Mouse (Mus musculus) forebrain, embryonic 14.5 days (tissue): Measurements from ENCODE around the gene Tmem109. TPM values are rescaled to one million over a fixed set of nuclear protein-coding genes. Genes with fewer than 3 reads are reported as not detected.

Experiments used
- ATAC-seq: fragments of 200-750 bp; cut with Nextera tagmentation; 2 replicates; pipeline ENCODE4 v1.8.0; 2017; ENCODE audit warnings: mild to moderate bottlenecking, moderate library complexity
- DNase-seq: peaks from one replicate; pipeline ENCODE4 v3.0.0-alpha.2; 2015; ENCODE audit warnings: low spot score
- H3K27ac ChIP-seq: fragments of 300-500 bp; sonication (generic); 2 replicates; pipeline ENCODE4 v1.5.1; 2014; ENCODE audit warnings: low read depth, mild to moderate bottlenecking, control low read depth, low read length, moderate library complexity
- H3K27me3 ChIP-seq: fragments of 300-500 bp; sonication (generic); replicated peaks from 2 replicates; pipeline ENCODE4 v1.6.1; 2014; ENCODE audit warnings: low read length, control low read depth, mixed read lengths; ENCODE audit not compliant: control insufficient read depth, insufficient read depth
- H3K36me3 ChIP-seq: fragments of 300-500 bp; sonication (generic); 2 replicates; pipeline ENCODE4 v1.6.1; 2014; ENCODE audit warnings: low read length, control low read depth; ENCODE audit not compliant: control insufficient read depth, insufficient read depth
- H3K4me1 ChIP-seq: fragments of 300-500 bp; sonication (generic); 2 replicates; pipeline ENCODE4 v1.6.1; 2014; ENCODE audit warnings: antibody characterized with exemption, low read length, control low read depth; ENCODE audit not compliant: control insufficient read depth, insufficient read depth
- H3K4me2 ChIP-seq: fragments of 300-500 bp; sonication (generic); 2 replicates; pipeline ENCODE4 v1.6.1; 2014; ENCODE audit warnings: mild to moderate bottlenecking, control low read depth, low read length
- H3K4me3 ChIP-seq: fragments of 300-500 bp; sonication (generic); 2 replicates; pipeline ENCODE4 v1.5.1; 2014; ENCODE audit warnings: low read depth, low read length, control low read depth
- H3K9ac ChIP-seq: fragments of 300-500 bp; sonication (generic); 2 replicates; pipeline ENCODE4 v1.6.1; 2014; ENCODE audit warnings: mild to moderate bottlenecking, low read length, control low read depth, moderate library complexity
- H3K9me3 ChIP-seq: fragments of 300-500 bp; sonication (generic); replicated peaks from 2 replicates; pipeline ENCODE4 v1.6.1; 2016; ENCODE audit warnings: low read length, control low read depth, mixed read lengths; ENCODE audit not compliant: control insufficient read depth
- WGBS: fragments of 180-500 bp; shearing (Covaris S2); extraction: QIAGEN DNeasy Blood & Tissue Kit; methylation state at CpG from one replicate; pipeline ENCODE4 v1.1.7; 2014; 5-methylcytosine and 5-hydroxymethylcytosine counted together
- polyA plus RNA-seq: library from polyadenylated mRNA; unstranded; fragments of >200 nt; fragmentation: Nextera tagmentation; extraction: Ambion mirVana; gene quantifications from 2 replicates; pipeline ENCODE4 v1.2.1, GENCODE M21; 2014

Gene Tmem109
- polyA plus RNA-seq, 1 experiment from 2014 or later, result 42.7 TPM

DNA sequence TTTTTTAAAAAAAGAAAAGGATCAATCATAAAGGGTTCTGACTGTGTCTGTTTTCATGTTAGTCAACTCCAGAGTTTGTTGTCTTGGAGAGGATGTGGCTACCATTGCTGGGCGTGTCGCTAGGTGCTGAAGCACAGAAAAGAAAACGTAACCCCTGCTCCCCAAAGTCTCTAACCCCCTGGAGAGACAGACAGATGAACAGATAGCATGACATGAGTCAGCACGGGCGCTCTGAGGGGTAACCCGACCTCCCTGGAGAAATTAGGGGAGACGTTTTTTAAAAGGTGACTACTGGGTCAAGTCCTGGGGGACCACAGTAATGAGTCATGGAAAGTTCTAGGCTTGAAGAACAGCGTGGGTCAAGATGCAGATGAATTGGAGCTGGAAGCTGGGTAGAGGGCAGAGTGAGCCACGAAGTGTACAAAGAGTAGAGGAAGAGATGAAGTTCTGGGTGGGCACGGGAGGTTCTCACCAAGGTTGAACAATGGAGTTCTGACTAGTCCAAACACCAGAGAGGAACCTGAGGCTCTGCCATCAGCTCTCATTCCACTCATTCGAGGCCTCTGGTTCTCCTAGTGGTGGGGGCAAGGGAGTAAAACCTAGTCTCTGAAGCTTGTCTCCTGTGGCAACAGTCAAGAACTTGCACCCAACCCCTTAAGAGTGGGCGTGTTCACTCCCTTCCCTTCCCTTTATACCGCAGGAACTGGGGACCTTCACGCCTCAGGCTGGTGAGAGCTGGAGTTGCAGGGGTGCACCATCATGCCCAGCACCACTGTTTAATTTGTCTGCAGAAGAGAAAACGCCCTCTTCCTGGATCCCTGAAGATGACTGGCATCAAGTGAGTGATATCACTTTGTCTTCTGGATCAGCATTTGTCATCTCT lies 42.5 kb downstream of the Tmem109 start, which contains the start of gene Slc15a3:
Slc15a3 (plus strand) TSS at position 718 of the 883 bp plus-strand sequence.
- no peaks in the 10 kb centered on the region for H3K27me3 ChIP-seq
- no peaks in the 10 kb centered on the region for H3K4me1 ChIP-seq
- no peak for ATAC-seq
- no peak within 1 kb of the TSS for H3K27ac ChIP-seq
- no peaks in the 10 kb centered on the region for H3K9me3 ChIP-seq
- 85% methylated on average over 15 of the region's 15 CpGs for WGBS
- DNase-seq, result no peak
- H3K36me3 ChIP-seq, result no peaks in the 10 kb centered on the region
- H3K9ac ChIP-seq, result no peak within 1 kb of the TSS
- H3K4me2 ChIP-seq, result no peak within 1 kb of the TSS
- no peak within 1 kb of the TSS for H3K4me3 ChIP-seq

DNA sequence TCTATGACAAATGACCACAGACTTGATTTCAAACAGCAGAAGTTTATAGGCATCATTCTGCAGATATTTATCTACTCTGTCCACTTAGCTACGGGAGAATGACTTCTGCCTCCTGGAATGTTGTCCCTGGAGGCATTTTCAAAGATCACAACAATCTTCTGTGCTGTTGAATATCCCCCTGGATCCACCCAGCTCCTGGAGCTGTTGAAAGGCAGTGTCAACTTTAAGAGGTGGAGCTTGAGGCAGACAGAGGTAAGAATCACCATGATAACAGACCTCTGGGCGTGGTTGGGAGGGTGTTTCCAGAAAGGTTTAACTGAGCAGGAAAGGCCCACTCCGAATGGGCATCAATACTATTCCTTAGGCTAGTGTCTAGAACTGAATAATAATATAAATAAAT lies 46.1 kb downstream of the Tmem109 start:
- H3K27ac ChIP-seq, result no peak overlapping the region
- DNase-seq (no peak), ATAC-seq (no peak)
- no peaks in the 10 kb centered on the region for H3K36me3 ChIP-seq
- H3K4me3 ChIP-seq, result no peak overlapping the region
- 70% methylated on average over 3 of the region's 3 CpGs for WGBS
- no peaks in the 10 kb centered on the region for H3K27me3 ChIP-seq
- no peaks in the 10 kb centered on the region for H3K9me3 ChIP-seq
- H3K4me1 ChIP-seq, result no peaks in the 10 kb centered on the region
- H3K4me2 ChIP-seq, result no peak overlapping the region
- no peak overlapping the region for H3K9ac ChIP-seq

DNA sequence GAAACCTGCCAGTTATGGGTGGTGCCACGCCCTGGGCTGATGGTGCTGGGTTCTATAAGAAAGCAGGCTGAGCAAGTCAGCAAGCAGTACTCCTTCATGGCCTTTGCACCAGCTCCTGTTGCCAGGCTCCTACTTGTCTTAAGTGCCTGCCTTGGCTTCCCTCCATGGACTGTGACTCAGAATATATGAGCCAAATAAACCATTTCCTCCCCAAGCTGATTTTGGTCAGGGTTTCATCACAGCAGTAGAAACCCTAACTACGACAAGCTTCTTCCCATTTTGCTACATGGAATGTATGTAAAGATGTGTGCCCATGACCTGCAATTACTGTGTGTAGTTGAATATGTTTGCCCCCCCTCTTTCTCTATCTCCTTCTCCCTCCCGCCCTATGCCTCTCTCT lies 48.2 kb downstream of the Tmem109 start:
- Histone ChIP-seq H3K4me3 (no peak overlapping the region), H3K9me3 (no peaks in the 10 kb centered on the region), H3K36me3 (no peaks in the 10 kb centered on the region), H3K27ac (no peak overlapping the region), H3K4me2 (no peak overlapping the region), H3K4me1 (no peaks in the 10 kb centered on the region), H3K27me3 (no peaks in the 10 kb centered on the region), H3K9ac (no peak overlapping the region)
- WGBS, result 73% methylated on average over 3 of the region's 3 CpGs
- DNase-seq (no peak), ATAC-seq (no peak)

DNA sequence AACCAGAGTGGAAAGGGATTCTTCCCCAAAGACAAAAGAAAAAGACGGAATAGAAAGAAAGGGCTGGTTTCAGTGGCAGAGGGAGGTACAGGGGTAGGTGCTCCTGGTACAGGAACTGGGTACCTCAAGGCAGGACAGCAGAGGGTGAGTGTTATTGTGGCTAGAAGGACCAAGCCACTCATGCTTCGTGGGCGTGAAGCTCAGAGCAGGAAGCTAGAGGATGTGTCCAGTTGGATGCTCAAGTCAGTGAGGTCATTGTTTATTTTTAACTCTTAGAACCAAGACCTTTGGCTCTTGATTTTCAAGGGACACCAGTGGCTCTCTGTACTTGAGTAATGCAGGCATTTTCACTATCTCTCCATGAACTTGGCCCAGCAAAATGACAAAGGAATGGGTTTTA lies 49.8 kb downstream of the Tmem109 start:
- no peak for ATAC-seq
- no peaks in the 10 kb centered on the region for H3K27me3 ChIP-seq
- no peak overlapping the region for H3K27ac ChIP-seq
- H3K4me1 ChIP-seq, result no peaks in the 10 kb centered on the region
- no peak overlapping the region for H3K4me3 ChIP-seq
- 94% methylated on average over 3 of the region's 3 CpGs for WGBS
- DNase-seq, result no peak
- no peaks in the 10 kb centered on the region for H3K9me3 ChIP-seq
- no peaks in the 10 kb centered on the region for H3K36me3 ChIP-seq
- no peak overlapping the region for H3K4me2 ChIP-seq
- H3K9ac ChIP-seq, result no peak overlapping the region

DNA sequence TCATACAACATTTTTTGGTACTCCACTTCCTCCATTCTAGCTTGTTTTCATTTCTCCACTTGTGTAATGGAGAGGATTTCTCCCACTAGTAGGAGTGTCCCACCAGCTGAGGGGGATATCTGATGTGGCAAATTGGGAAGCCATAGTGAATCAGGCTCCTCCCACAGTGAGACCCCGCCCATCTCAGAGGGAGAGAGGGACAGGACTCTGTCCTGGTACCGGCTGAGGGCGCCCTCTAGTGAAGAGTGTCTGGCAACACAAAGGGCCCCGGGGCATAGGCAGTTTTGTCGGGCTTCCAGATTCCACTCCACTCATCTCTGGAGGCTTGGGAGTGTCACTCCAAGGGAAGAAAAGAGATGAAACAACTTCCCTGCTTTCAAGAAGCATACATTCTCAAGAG lies 50.4 kb downstream of the Tmem109 start:
- H3K4me3 ChIP-seq, result no peak overlapping the region
- ATAC-seq (no peak), DNase-seq (peak; percentile 44)
- WGBS, result 6% methylated on average over 5 of the region's 5 CpGs
- H3K36me3 ChIP-seq, result no peaks in the 10 kb centered on the region
- no peak overlapping the region for H3K9ac ChIP-seq
- no peak overlapping the region for H3K27ac ChIP-seq
- no peaks in the 10 kb centered on the region for H3K4me1 ChIP-seq
- no peaks in the 10 kb centered on the region for H3K9me3 ChIP-seq
- no peaks in the 10 kb centered on the region for H3K27me3 ChIP-seq
- no peak overlapping the region for H3K4me2 ChIP-seq

DNA sequence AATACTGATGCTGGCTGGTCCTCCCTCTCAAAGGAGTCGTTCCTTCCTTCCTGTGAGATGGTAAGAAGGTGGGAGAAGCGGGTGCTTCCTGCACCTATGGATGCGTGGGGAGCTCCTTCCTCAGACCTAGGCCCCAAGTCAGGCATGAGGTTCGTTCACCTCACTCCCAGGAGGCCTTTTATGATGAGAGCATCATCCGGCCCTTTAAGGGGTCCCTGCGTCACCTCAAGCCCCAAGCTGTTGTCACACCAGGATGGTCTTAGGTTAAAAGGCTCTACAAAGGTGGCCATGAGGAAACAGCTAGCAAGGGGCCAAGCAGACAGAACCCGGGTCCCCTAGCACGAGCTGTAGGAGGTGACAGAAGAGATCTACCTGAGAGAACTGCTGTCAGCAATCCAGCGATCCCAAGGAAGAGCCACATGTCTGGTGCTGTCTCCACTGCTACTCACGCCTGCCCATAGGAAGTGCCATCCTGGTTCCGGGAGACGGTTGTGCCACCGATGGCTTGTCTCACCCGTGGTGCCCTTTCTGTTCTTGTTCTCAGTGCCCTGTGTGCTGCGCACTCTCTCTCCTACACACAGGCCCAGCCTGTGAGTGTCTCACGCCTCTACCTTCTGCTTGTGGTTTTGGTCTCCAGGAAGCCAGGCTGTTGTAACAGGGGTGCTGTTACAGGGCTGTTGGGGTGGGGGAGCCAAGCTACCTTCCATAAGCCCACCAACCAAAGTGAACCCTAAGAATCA lies 52.2 kb downstream of the Tmem109 start, which contains the start of gene Cd6:
Cd6 (minus strand) TSS at position 623 of the 740 bp plus-strand sequence.
- no peaks in the 10 kb centered on the region for H3K27me3 ChIP-seq
- ATAC-seq (no peak), DNase-seq (no peak)
- no peak within 1 kb of the TSS for H3K4me2 ChIP-seq
- no peaks in the 10 kb centered on the region for H3K36me3 ChIP-seq
- WGBS, result 88% methylated on average over 16 of the region's 16 CpGs
- no peak within 1 kb of the TSS for H3K4me3 ChIP-seq
- no peak within 1 kb of the TSS for H3K27ac ChIP-seq
- H3K9ac ChIP-seq, result no peak within 1 kb of the TSS
- no peaks in the 10 kb centered on the region for H3K9me3 ChIP-seq
- no peaks in the 10 kb centered on the region for H3K4me1 ChIP-seq

DNA sequence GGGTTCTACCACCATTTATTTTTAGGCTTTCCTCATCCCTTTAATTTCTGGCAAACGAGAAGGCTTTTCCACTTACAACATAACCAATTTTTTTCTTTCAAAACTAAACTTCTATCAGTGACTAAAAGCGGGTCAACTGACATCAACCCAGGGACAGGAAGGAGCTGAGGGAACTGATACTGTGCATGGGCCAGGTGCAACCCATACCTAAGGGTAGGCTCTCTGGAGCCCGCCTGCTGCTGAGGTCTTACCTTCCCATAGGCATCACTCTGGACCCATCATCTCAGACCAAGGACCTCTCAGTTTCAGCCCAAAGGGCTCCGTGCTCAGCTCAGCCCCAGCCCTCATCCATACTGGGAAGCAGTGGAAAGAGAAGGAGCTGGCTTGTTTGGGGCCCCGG lies 53.5 kb downstream of the Tmem109 start:
- WGBS, result 90% methylated on average over 5 of the region's 5 CpGs
- ATAC-seq (no peak), DNase-seq (no peak)
- Histone ChIP-seq H3K4me1 (no peaks in the 10 kb centered on the region), H3K36me3 (no peaks in the 10 kb centered on the region), H3K4me2 (no peak overlapping the region), H3K4me3 (no peak overlapping the region), H3K27me3 (no peaks in the 10 kb centered on the region), H3K27ac (no peak overlapping the region), H3K9me3 (no peaks in the 10 kb centered on the region), H3K9ac (no peak overlapping the region)

DNA sequence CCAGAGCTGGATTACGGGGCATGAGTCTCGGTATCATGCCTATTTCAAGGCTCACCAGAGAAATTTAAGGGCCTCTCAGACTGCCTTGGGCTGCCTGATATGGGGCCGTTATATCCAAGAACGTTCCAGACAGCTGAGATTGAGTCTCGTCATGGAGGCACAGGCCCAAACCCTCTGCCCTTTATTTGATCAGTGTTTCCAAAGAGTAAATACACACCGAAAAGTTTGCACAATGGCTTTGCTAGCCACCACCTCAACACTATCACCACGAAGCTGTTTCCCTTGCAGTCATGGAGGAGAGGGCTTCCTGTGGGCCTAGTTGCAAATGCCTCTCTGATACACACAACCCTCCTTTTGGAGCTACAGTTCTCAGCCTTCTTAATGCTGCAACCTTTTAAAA lies 57.7 kb downstream of the Tmem109 start:
- no peak overlapping the region for H3K27ac ChIP-seq
- H3K9me3 ChIP-seq, result no peaks in the 10 kb centered on the region

DNA sequence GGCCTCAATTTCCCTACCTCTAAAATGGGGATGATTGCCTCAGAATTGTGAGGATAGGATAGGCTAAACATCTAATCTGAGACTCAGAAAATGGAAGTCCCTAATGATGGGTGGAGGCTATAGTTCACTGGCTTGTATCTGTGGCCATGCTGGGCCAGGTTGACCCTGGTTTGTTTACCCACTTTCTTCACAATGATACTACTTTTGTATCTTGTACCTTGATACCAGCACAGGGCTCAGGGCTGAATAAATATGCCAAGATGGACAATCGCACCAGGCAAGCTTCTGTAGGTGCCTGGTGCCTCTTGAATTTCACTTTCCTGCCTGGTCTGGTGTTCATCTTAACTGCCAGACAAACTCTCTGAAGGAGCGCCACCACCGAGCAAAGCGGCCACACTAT lies 59.3 kb downstream of the Tmem109 start:
- no peak overlapping the region for H3K4me2 ChIP-seq
- no peak overlapping the region for H3K9ac ChIP-seq
- ATAC-seq, result no peak
- DNase-seq, result no peak
- 94% methylated on average over 4 of the region's 4 CpGs for WGBS
- no peaks in the 10 kb centered on the region for H3K27me3 ChIP-seq
- no peak overlapping the region for H3K4me3 ChIP-seq
- H3K36me3 ChIP-seq, result no peaks in the 10 kb centered on the region
- H3K27ac ChIP-seq, result no peak overlapping the region
- H3K4me1 ChIP-seq, result no peaks in the 10 kb centered on the region
- no peaks in the 10 kb centered on the region for H3K9me3 ChIP-seq

More for the DNA sequence above, 57.7 kb downstream of the Tmem109 start:
- H3K27me3 ChIP-seq, result no peaks in the 10 kb centered on the region
- no peak for ATAC-seq
- H3K4me2 ChIP-seq, result no peak overlapping the region
- H3K4me1 ChIP-seq, result no peaks in the 10 kb centered on the region
- H3K4me3 ChIP-seq, result no peak overlapping the region
- WGBS, result 93% methylated on average over 7 of the region's 7 CpGs
- no peak overlapping the region for H3K9ac ChIP-seq
- no peak for DNase-seq
- no peaks in the 10 kb centered on the region for H3K36me3 ChIP-seq
